Mouse (Mus musculus) liver, embryonic 15.5 days (tissue): ENCODE results near the gene Nrip3. TPM values are rescaled to one million over a fixed set of nuclear protein-coding genes. Genes with fewer than 3 reads are reported as not detected.

ENCODE experiments used
- ATAC-seq: fragments of 200-750 bp; cut with Nextera tagmentation; 2 replicates; pipeline ENCODE4 v1.8.0; 2017; ENCODE audit warnings: moderate number of reproducible peaks, mild to moderate bottlenecking, moderate library complexity; ENCODE audit not compliant: insufficient read depth
- H3K27ac ChIP-seq: fragments of 300-500 bp; sonication (generic); replicated peaks from 2 replicates; pipeline ENCODE4 v1.5.1; 2015; ENCODE audit warnings: mild to moderate bottlenecking, inconsistent platforms
- H3K27me3 ChIP-seq: fragments of 300-500 bp; sonication (generic); 2 replicates; pipeline ENCODE4 v1.6.1; 2015; ENCODE audit warnings: mild to moderate bottlenecking, inconsistent platforms
- H3K36me3 ChIP-seq: fragments of 300-500 bp; sonication (generic); replicated peaks from 2 replicates; pipeline ENCODE4 v1.6.1; 2015; ENCODE audit warnings: moderate library complexity, mild to moderate bottlenecking, inconsistent platforms
- H3K4me1 ChIP-seq: fragments of 300-500 bp; sonication (generic); replicated peaks from 2 replicates; pipeline ENCODE4 v1.6.1; 2015; ENCODE audit warnings: inconsistent platforms
- H3K4me2 ChIP-seq: fragments of 300-500 bp; sonication (generic); 2 replicates; pipeline ENCODE4 v1.6.1; 2015; ENCODE audit warnings: moderate library complexity, mild to moderate bottlenecking, inconsistent platforms
- H3K4me3 ChIP-seq: fragments of 300-500 bp; sonication (generic); replicated peaks from 2 replicates; pipeline ENCODE4 v1.5.1; 2015; ENCODE audit warnings: mild to moderate bottlenecking, inconsistent platforms
- H3K9ac ChIP-seq: fragments of 300-500 bp; sonication (generic); 2 replicates; pipeline ENCODE4 v1.6.1; 2015; ENCODE audit warnings: moderate library complexity, mild to moderate bottlenecking, inconsistent platforms
- H3K9me3 ChIP-seq: fragments of 300-500 bp; sonication (generic); replicated peaks from 2 replicates; pipeline ENCODE4 v1.6.1; 2016; ENCODE audit warnings: inconsistent platforms
- WGBS: fragments of 180-500 bp; shearing (Covaris S2); methylation state at CpG from one replicate; pipeline ENCODE4 v1.1.7; 2015; ENCODE audit warnings: mixed read lengths; ENCODE audit not compliant: insufficient replicate concordance; 5-methylcytosine and 5-hydroxymethylcytosine counted together
- polyA plus RNA-seq: library from polyadenylated mRNA; unstranded; fragments of >200 nt; fragmentation: Nextera tagmentation; extraction: Ambion mirVana; gene quantifications from 2 replicates; pipeline ENCODE4 v1.2.1, GENCODE M21; 2015

The Nrip3 gene
- polyA plus RNA-seq, result 0.23 and 0.28 TPM in 2 replicates

GRCm38 (mm10) chr7:109781470-109782203 lies at the start of gene Nrip3:
Gene Nrip3 (minus strand): TSS chr7:109782025.
- H3K9me3 ChIP-seq, result no peaks in the 10 kb centered on the region
- WGBS, result 3% methylated on average over 52 of the region's 52 CpGs
- peak within 1 kb of the TSS; percentile 40; the same call in 1 of the 2 replicates for H3K9ac ChIP-seq
- peaks cover 74% of the 10 kb centered on the region for H3K27me3 ChIP-seq
- peak; percentile 80 for ATAC-seq
- H3K27ac ChIP-seq, result no peak within 1 kb of the TSS
- H3K4me2 ChIP-seq, result peak within 1 kb of the TSS; percentile 88
- no peaks in the 10 kb centered on the region for H3K36me3 ChIP-seq
- peaks cover 16% of the 10 kb centered on the region for H3K4me1 ChIP-seq
- H3K4me3 ChIP-seq, result peak within 1 kb of the TSS; percentile 55

GRCm38 (mm10) chr7:109831376-109831775 lies 49.6 kb upstream of the Nrip3 start:
- Histone ChIP-seq H3K36me3 (no peaks in the 10 kb centered on the region), H3K4me2 (no peak overlapping the region), H3K4me3 (no peak overlapping the region), H3K9me3 (no peaks in the 10 kb centered on the region), H3K4me1 (no peaks in the 10 kb centered on the region), H3K27me3 (0 out of 2 replicates have a peak, but pooled peaks cover 10% of the 10 kb centered on the region), H3K27ac (no peak overlapping the region), H3K9ac (no peak overlapping the region)
- WGBS, result 44% methylated on average over 2 of the region's 2 CpGs
- no peak for ATAC-seq

GRCm38 (mm10) chr7:109826911-109827310 lies 45.1 kb upstream of the Nrip3 start:
- H3K4me1 ChIP-seq, result no peaks in the 10 kb centered on the region
- WGBS, result 61% methylated on average over 8 of the region's 8 CpGs
- ATAC-seq, result no peak

GRCm38 (mm10) chr7:109825293-109825692 lies 43.5 kb upstream of the Nrip3 start:
- H3K4me1 ChIP-seq, result no peaks in the 10 kb centered on the region
- no peak for ATAC-seq
- H3K27me3 ChIP-seq, result no peaks in the 10 kb centered on the region
- no peaks in the 10 kb centered on the region for H3K36me3 ChIP-seq
- no peak overlapping the region for H3K4me3 ChIP-seq
- no peak overlapping the region for H3K4me2 ChIP-seq
- WGBS, result 78% methylated on average over 14 of the region's 14 CpGs
- no peak overlapping the region for H3K9ac ChIP-seq
- H3K27ac ChIP-seq, result no peak overlapping the region
- H3K9me3 ChIP-seq, result no peaks in the 10 kb centered on the region

More at GRCm38 (mm10) chr7:109826911-109827310, 45.1 kb upstream of the Nrip3 start:
- no peak overlapping the region for H3K4me2 ChIP-seq
- no peak overlapping the region for H3K4me3 ChIP-seq
- no peaks in the 10 kb centered on the region for H3K9me3 ChIP-seq
- no peaks in the 10 kb centered on the region for H3K27me3 ChIP-seq
- no peak overlapping the region for H3K9ac ChIP-seq
- no peak overlapping the region for H3K27ac ChIP-seq
- H3K36me3 ChIP-seq, result no peaks in the 10 kb centered on the region

- Histone ChIP-seq H3K4me1 (peaks cover 20% of the 10 kb centered on the region), H3K4me2 (no peak overlapping the region), H3K9ac (no peak overlapping the region), H3K27me3 (peaks cover 5% of the 10 kb centered on the region; the same call in 1 of the 2 replicates), H3K9me3 (no peaks in the 10 kb centered on the region), H3K36me3 (no peaks in the 10 kb centered on the region), H3K4me3 (no peak overlapping the region), H3K27ac (no peak overlapping the region)
- peak; percentile 51; the same call in 1 of the 2 replicates for ATAC-seq
- WGBS, result 33% methylated on average over 4 of the region's 4 CpGs
These were observed 36.8 kb upstream of the Nrip3 start for GRCm38 (mm10) chr7:109818600-109818999.

- Histone ChIP-seq H3K4me1 (peaks cover 20% of the 10 kb centered on the region), H3K9me3 (no peaks in the 10 kb centered on the region), H3K4me3 (no peak overlapping the region), H3K36me3 (no peaks in the 10 kb centered on the region), H3K27ac (no peak overlapping the region), H3K27me3 (peaks cover 6% of the 10 kb centered on the region; the same call in 1 of the 2 replicates), H3K9ac (no peak overlapping the region), H3K4me2 (no peak overlapping the region)
- ATAC-seq, result peak; percentile 89
These were observed 36.1 kb upstream of the Nrip3 start for GRCm38 (mm10) chr7:109817954-109818353.

GRCm38 (mm10) chr7:109813330-109814140 lies 31.7 kb upstream of the Nrip3 start:
- Histone ChIP-seq H3K9me3 (no peaks in the 10 kb centered on the region), H3K27ac (no peak overlapping the region), H3K4me3 (no peak overlapping the region), H3K36me3 (no peaks in the 10 kb centered on the region), H3K4me1 (peaks cover 17% of the 10 kb centered on the region), H3K9ac (no peak overlapping the region), H3K4me2 (no peak overlapping the region), H3K27me3 (peaks cover 10% of the 10 kb centered on the region; the same call in 1 of the 2 replicates)
- no peak for ATAC-seq
- 59% methylated on average over 4 of the region's 4 CpGs for WGBS

GRCm38 (mm10) chr7:109807616-109808485 lies 26.0 kb upstream of the Nrip3 start:
- H3K4me2 ChIP-seq, result no peak overlapping the region
- H3K27me3 ChIP-seq, result peaks cover 25% of the 10 kb centered on the region

GRCm38 (mm10) chr7:109804843-109805242 lies 23.0 kb upstream of the Nrip3 start:
- Histone ChIP-seq H3K4me1 (no peaks in the 10 kb centered on the region), H3K9me3 (no peaks in the 10 kb centered on the region), H3K4me2 (no peak overlapping the region), H3K9ac (no peak overlapping the region), H3K27me3 (peaks cover 34% of the 10 kb centered on the region), H3K4me3 (no peak overlapping the region), H3K27ac (no peak overlapping the region), H3K36me3 (no peaks in the 10 kb centered on the region)
- WGBS, result 25% methylated on average over 6 of the region's 6 CpGs
- no peak for ATAC-seq

More at GRCm38 (mm10) chr7:109807616-109808485, 26.0 kb upstream of the Nrip3 start:
- no peaks in the 10 kb centered on the region for H3K9me3 ChIP-seq
- H3K36me3 ChIP-seq, result no peaks in the 10 kb centered on the region
- no peak overlapping the region for H3K4me3 ChIP-seq
- H3K9ac ChIP-seq, result no peak overlapping the region
- H3K4me1 ChIP-seq, result no peaks in the 10 kb centered on the region
- WGBS, result 35% methylated on average over 8 of the region's 8 CpGs
- H3K27ac ChIP-seq, result no peak overlapping the region
- ATAC-seq, result no peak

- peaks cover 34% of the 10 kb centered on the region for H3K27me3 ChIP-seq
- no peaks in the 10 kb centered on the region for H3K9me3 ChIP-seq
- H3K4me3 ChIP-seq, result no peak overlapping the region
- H3K4me2 ChIP-seq, result no peak overlapping the region
- H3K9ac ChIP-seq, result no peak overlapping the region
- no peak for ATAC-seq
- 69% methylated on average over 6 of the region's 6 CpGs for WGBS
- no peaks in the 10 kb centered on the region for H3K4me1 ChIP-seq
- no peaks in the 10 kb centered on the region for H3K36me3 ChIP-seq
- H3K27ac ChIP-seq, result no peak overlapping the region
These were observed 22.5 kb upstream of the Nrip3 start for GRCm38 (mm10) chr7:109804355-109804754.
